Mouse (Mus musculus) kidney, postnatal 0 days (tissue): ENCODE measurements around the gene Lrrk1. TPM values are rescaled to one million over a fixed set of nuclear protein-coding genes. Genes with fewer than 3 reads are reported as not detected.

Experiments
- ATAC-seq: fragments of 200-750 bp; cut with Nextera tagmentation; replicated peaks from 2 replicates; pipeline ENCODE4 v1.8.0; 2017; ENCODE audit warnings: low read depth, moderate number of reproducible peaks, moderate TSS enrichment, moderate library complexity; ENCODE audit not compliant: low FRiP score
- DNase-seq: peaks from one replicate; pipeline ENCODE4 v3.0.0-alpha.2; 2016; ENCODE audit warnings: low spot score
- H3K27ac ChIP-seq: fragments of 300-500 bp; sonication (generic); 2 replicates; pipeline ENCODE4 v1.5.1; 2014; ENCODE audit warnings: mild to moderate bottlenecking
- H3K27me3 ChIP-seq: fragments of 300-500 bp; sonication (generic); 2 replicates; pipeline ENCODE4 v1.6.1; 2014; ENCODE audit warnings: low read length, mixed read lengths; ENCODE audit not compliant: insufficient read depth
- H3K36me3 ChIP-seq: fragments of 300-500 bp; sonication (generic); 2 replicates; pipeline ENCODE4 v1.6.1; 2014; ENCODE audit warnings: low read length, mixed read lengths; ENCODE audit not compliant: insufficient read depth
- H3K4me1 ChIP-seq: fragments of 300-500 bp; sonication (generic); replicated peaks from 2 replicates; pipeline ENCODE4 v1.6.1; 2014; ENCODE audit warnings: antibody characterized with exemption, low read length, mixed read lengths; ENCODE audit not compliant: insufficient read depth
- H3K4me2 ChIP-seq: fragments of 300-500 bp; sonication (generic); 2 replicates; pipeline ENCODE4 v1.6.1; 2014; ENCODE audit warnings: mild to moderate bottlenecking, low read length, moderate library complexity, mixed read lengths
- H3K4me3 ChIP-seq: fragments of 300-500 bp; sonication (generic); replicated peaks from 2 replicates; pipeline ENCODE4 v1.5.1; 2014; ENCODE audit warnings: low read depth, low read length
- H3K9ac ChIP-seq: fragments of 300-500 bp; sonication (generic); 2 replicates; pipeline ENCODE4 v1.6.1; 2014; ENCODE audit warnings: low read depth, low read length
- H3K9me3 ChIP-seq: fragments of 300-500 bp; sonication (generic); replicated peaks from 2 replicates; pipeline ENCODE4 v1.6.1; 2016; ENCODE audit warnings: low read length, inconsistent platforms, mixed read lengths
- CTCF ChIP-seq: IDR thresholded peaks from 2 replicates; pipeline ENCODE4 v1.5.1; 2016; ENCODE audit warnings: antibody characterized with exemption, low read depth, mild to moderate bottlenecking, moderate library complexity
- WGBS: fragments of 180-500 bp; shearing (Covaris S2); extraction: QIAGEN DNeasy Blood & Tissue Kit; methylation state at CpG from one replicate; pipeline ENCODE4 v1.1.7; 2014; 5-methylcytosine and 5-hydroxymethylcytosine counted together
- polyA plus RNA-seq: library from polyadenylated mRNA; unstranded; fragments of >200 nt; fragmentation: Nextera tagmentation; extraction: Ambion mirVana; gene quantifications from 2 replicates; pipeline ENCODE4 v1.2.1, GENCODE M21; 2015

Gene Lrrk1
- polyA plus RNA-seq, 1 experiment from 2014 or later, result 8.5 TPM

DNA sequence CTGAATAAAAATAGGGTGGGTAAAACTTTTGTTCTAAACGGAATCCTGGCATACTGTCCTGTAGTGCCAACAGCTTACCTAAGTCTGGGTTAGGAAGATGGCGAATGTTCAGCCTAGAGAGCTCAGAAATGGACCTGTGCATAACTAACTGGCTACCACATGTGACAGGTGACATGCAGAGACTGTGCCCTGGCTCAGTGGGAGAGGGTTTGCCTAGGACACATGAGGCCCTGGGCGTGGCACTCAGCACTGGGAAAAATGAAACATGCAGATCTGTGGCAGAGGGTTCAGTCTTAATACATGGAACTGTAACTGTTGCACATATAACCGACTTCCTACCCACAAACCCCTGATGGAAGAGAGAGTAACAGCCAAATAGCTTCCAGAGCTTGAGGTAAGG is 204.1 kb downstream of the Lrrk1 start:
- WGBS, result 84% methylated on average over 4 of the region's 4 CpGs

GRCm38 (mm10) chr7:66183404-66183803 is 204.7 kb downstream of the Lrrk1 start:
- no peak for TF ChIP-seq CTCF
- 0 out of 2 replicates have a peak, but pooled peaks cover 5% of the 10 kb centered on the region for H3K4me1 ChIP-seq

More for the DNA sequence above, 204.1 kb downstream of the Lrrk1 start:
- no peak for TF ChIP-seq CTCF
- H3K4me3 ChIP-seq, result no peak overlapping the region
- 0 out of 2 replicates have a peak, but pooled peaks cover 4% of the 10 kb centered on the region for H3K4me1 ChIP-seq
- DNase-seq, result no peak
- ATAC-seq, result no peak
- H3K27me3 ChIP-seq, result no peaks in the 10 kb centered on the region
- H3K27ac ChIP-seq, result no peak overlapping the region
- no peak overlapping the region for H3K9ac ChIP-seq
- no peaks in the 10 kb centered on the region for H3K9me3 ChIP-seq
- no peak overlapping the region for H3K4me2 ChIP-seq
- H3K36me3 ChIP-seq, result no peaks in the 10 kb centered on the region

GRCm38 (mm10) chr7:66182075-66182715 is 206.0 kb downstream of the Lrrk1 start:
- H3K27me3 ChIP-seq, result no peaks in the 10 kb centered on the region
- no peak; the same call in 1 of the 2 replicates for TF ChIP-seq CTCF
- DNase-seq (no peak), ATAC-seq (no peak)
- H3K9ac ChIP-seq, result no peak overlapping the region
- H3K9me3 ChIP-seq, result no peaks in the 10 kb centered on the region
- no peak overlapping the region for H3K4me2 ChIP-seq
- H3K27ac ChIP-seq, result no peak overlapping the region
- H3K4me3 ChIP-seq, result no peak overlapping the region
- WGBS, result 81% methylated on average over 7 of the region's 7 CpGs
- H3K4me1 ChIP-seq, result 0 out of 2 replicates have a peak, but pooled peaks cover 5% of the 10 kb centered on the region
- no peaks in the 10 kb centered on the region for H3K36me3 ChIP-seq

More at GRCm38 (mm10) chr7:66183404-66183803, 204.7 kb downstream of the Lrrk1 start:
- Histone ChIP-seq H3K27ac (no peak overlapping the region), H3K9ac (no peak overlapping the region), H3K4me2 (no peak overlapping the region), H3K4me3 (no peak overlapping the region), H3K36me3 (no peaks in the 10 kb centered on the region), H3K27me3 (no peaks in the 10 kb centered on the region), H3K9me3 (no peaks in the 10 kb centered on the region)
- DNase-seq (no peak), ATAC-seq (no peak)
- WGBS, result 51% methylated on average over 8 of the region's 8 CpGs

DNA sequence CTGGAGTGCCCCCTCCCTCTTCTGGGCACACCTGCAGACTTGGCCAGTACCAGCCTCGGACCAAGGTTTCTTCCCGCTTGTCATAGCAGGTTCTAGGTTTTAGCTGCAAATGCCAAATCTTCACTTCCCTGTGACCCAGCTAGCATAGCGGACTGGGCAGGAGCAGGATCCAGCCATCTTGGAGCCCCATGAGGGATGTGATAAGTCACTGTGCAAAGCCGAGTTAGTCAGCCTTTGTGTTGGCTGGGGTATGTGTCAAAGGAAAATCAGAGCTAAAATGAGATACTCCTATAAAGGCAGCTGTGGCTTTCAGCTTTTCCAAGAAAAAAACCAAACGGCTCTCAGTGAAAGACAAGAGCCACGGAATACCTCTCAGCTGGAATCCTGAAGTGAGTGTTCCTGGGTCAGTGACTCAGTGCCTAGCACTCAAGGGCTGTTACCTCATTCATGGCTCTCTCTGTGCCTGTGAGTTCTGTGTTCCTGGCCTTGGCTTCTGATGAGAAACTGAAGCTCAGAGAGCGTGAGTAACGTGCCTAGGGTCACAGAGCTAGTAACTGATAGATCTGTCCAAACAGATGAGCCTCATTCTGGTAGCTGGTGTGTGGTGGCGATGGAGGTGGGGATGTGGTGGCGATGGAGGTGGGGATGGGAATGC is 207.3 kb downstream of the Lrrk1 start:
- Histone ChIP-seq H3K9me3 (no peaks in the 10 kb centered on the region), H3K27me3 (no peaks in the 10 kb centered on the region), H3K4me2 (no peak overlapping the region), H3K9ac (no peak overlapping the region), H3K36me3 (no peaks in the 10 kb centered on the region), H3K4me3 (no peak overlapping the region), H3K4me1 (0 out of 2 replicates have a peak, but pooled peaks cover 5% of the 10 kb centered on the region), H3K27ac (no peak overlapping the region)
- TF ChIP-seq CTCF, result no peak
- WGBS, result 83% methylated on average over 10 of the region's 10 CpGs
- ATAC-seq (no peak), DNase-seq (no peak)

DNA sequence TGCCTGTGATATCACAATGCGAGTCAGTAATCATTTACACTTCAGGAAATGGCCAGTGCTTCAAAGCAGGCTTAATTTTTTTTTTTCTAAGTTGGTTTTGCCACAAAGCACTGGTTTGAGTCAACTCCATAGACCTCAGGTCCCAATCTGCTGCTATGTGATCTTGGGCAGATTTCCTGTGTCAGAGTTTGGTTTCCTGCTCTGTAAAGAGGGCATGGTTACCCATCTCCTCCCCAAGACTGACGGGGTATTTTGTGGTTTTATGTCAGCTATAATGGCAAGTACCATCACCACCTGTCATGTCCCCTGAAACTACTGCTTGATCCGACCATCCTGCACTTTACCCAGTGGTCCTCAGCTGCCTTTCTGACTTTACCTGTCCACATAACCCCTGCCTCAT is 207.9 kb downstream of the Lrrk1 start:
- ATAC-seq (no peak), DNase-seq (no peak)
- Histone ChIP-seq H3K27me3 (no peaks in the 10 kb centered on the region), H3K4me2 (no peak overlapping the region), H3K4me1 (0 out of 2 replicates have a peak, but pooled peaks cover 5% of the 10 kb centered on the region), H3K36me3 (no peaks in the 10 kb centered on the region), H3K9ac (no peak overlapping the region), H3K4me3 (no peak overlapping the region), H3K9me3 (no peaks in the 10 kb centered on the region), H3K27ac (no peak overlapping the region)
- WGBS, result 71% methylated on average over 3 of the region's 3 CpGs
- TF ChIP-seq CTCF, result no peak

DNA sequence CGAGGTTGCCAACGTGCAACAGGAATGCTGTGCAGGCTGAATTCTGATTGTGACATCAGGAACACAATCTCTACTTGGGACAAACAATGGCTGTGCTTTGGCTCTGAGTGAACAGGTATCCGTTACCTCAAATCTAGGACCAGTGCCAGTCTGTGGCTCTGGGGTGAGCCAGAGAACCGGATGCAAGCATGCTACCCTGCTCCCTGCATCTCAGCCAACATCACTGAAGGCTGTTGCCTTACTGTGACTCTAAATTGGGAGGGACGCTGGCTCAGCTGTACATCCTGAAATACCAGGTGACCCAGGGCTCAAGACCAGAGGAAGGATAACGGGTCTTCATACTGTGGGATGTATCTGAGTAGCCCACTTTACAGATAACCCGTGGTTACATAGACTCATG is 208.4 kb downstream of the Lrrk1 start:
- TF ChIP-seq CTCF, result no peak
- no peak overlapping the region for H3K27ac ChIP-seq
- H3K4me1 ChIP-seq, result 0 out of 2 replicates have a peak, but pooled peaks cover 5% of the 10 kb centered on the region
- H3K27me3 ChIP-seq, result no peaks in the 10 kb centered on the region
- no peak for ATAC-seq
- H3K4me2 ChIP-seq, result no peak overlapping the region
- H3K9me3 ChIP-seq, result no peaks in the 10 kb centered on the region
- H3K36me3 ChIP-seq, result no peaks in the 10 kb centered on the region; the same call in 1 of the 2 replicates
- no peak for DNase-seq
- 82% methylated on average over 7 of the region's 7 CpGs for WGBS
- H3K9ac ChIP-seq, result no peak overlapping the region
- H3K4me3 ChIP-seq, result no peak overlapping the region
